Mouse (Mus musculus) hindbrain, embryonic 15.5 days (tissue): ENCODE data around the gene Olfr203. TPM values are rescaled to one million over a fixed set of nuclear protein-coding genes. Genes with fewer than 3 reads are reported as not detected.

Experiments used
- polyA plus RNA-seq: library from polyadenylated mRNA; unstranded; fragments of >200 nt; fragmentation: Nextera tagmentation; extraction: Ambion mirVana; gene quantifications from 2 replicates; pipeline ENCODE4 v1.2.1, GENCODE M21; 2015

Gene Olfr203
- polyA plus RNA-seq, 1 experiment from 2014 or later: not detected

Other genes starting within 250 kb of the Olfr203 start
- gene Olfr190, start 220.9 kb upstream of the Olfr203 start, polyA plus RNA-seq: not detected in 2 replicates
- not detected in 2 replicates for gene Olfr191, start 209.1 kb upstream of the Olfr203 start, polyA plus RNA-seq
- gene Olfr193, start 187.0 kb upstream of the Olfr203 start, polyA plus RNA-seq: not detected in 2 replicates
- gene Olfr194, start 177.8 kb upstream of the Olfr203 start, polyA plus RNA-seq: not detected in 2 replicates
- gene Olfr195, start 151.8 kb upstream of the Olfr203 start, polyA plus RNA-seq: not detected in 2 replicates
- gene Olfr196, start 128.4 kb upstream of the Olfr203 start, polyA plus RNA-seq: not detected in 2 replicates
- not detected in 2 replicates for gene Olfr198, start 95.3 kb upstream of the Olfr203 start, polyA plus RNA-seq
- gene Olfr199, start 79.1 kb upstream of the Olfr203 start, polyA plus RNA-seq: not detected in 2 replicates
- not detected in 2 replicates for gene Olfr201, start 26.2 kb upstream of the Olfr203 start, polyA plus RNA-seq
- not detected in 2 replicates for gene Olfr202, start 12.1 kb upstream of the Olfr203 start, polyA plus RNA-seq
- gene Olfr204, start 19.4 kb downstream of the Olfr203 start, polyA plus RNA-seq: not detected in 2 replicates
- not detected in 2 replicates for gene Olfr205, start 32.3 kb downstream of the Olfr203 start, polyA plus RNA-seq
- gene Olfr206, start 50.4 kb downstream of the Olfr203 start, polyA plus RNA-seq: not detected in 2 replicates
- gene Olfr209, start 65.1 kb downstream of the Olfr203 start, polyA plus RNA-seq: not detected in 2 replicates
- not detected in 2 replicates for gene Gabrr3, start 108.5 kb downstream of the Olfr203 start, polyA plus RNA-seq
- 16.4 and 17.1 TPM in 2 replicates for gene Riox2, start 172.9 kb downstream of the Olfr203 start, polyA plus RNA-seq